8 mouse cellular contexts compared by ENCODE assay signal in the genomic region with DNA sequence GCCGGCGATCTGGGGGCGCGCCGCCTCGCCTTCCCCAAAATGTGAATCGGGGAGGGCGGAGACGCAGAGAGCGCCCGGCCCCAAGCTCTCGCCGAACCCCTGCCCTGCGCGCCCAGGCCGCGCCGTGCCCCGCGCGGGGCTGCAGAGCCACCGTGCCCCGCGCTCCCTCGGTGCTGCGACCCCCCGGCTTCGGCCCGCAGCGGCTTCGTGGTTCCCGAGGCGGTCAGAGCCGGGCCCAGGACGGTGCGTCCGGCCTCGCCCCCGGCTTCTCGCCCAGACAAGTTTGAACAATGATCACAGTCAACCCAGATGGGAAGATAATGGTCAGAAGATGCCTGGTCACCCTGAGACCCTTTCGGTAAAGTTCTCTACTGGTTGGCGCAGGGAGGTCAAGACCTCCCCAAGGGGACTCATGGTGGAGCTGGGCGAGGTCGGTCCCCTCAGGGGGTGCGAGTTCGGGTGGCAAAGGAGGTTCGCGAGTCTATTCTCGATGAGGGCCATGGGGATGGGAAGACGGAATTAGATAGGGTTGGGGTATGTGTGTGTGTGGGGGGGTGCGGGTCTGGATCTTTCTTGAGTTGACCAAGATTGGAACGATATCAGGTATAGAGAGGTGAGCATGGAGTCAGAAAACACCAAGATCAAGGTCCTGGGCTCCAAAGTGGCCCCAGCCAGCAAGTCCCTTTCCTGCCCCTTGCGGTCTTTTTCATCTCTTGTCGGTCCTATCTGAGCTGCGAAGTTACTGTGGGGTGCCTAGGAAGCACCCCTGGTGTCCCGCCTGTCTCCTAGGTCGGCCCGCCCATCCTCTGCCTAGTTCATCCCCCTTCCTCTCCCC. TPM values are rescaled to one million over a fixed set of nuclear protein-coding genes. Genes with fewer than 3 reads are reported as not detected.
DNase-seq lines count a peak whose midpoint lies in the region; ATAC-seq and TF ChIP-seq lines count a peak whose summit lies in the region.

No protein-coding gene starts in this region.

- no peak overlapping the region for H3K27ac ChIP-seq in heart, postnatal 0 days (ENCODE audit: low read depth)
- peak overlapping the region; percentile 90 for H3K27ac ChIP-seq in hindbrain, embryonic 14.5 days
- H3K27ac ChIP-seq in midbrain, embryonic 15.5 days, result peak overlapping the region; percentile 89

- DNase-seq in heart, postnatal 0 days (ENCODE audit: low spot score), result no peak
- DNase-seq in heart, postnatal 14 days, result no peak
- DNase-seq in embryo, embryonic 10.5 days (ENCODE audit: low spot score), result peak; percentile 30
- no peak for DNase-seq in hindbrain, embryonic 14.5 days (ENCODE audit: low spot score)
- no peak for DNase-seq in adrenal gland, adult 2 months
- no peak for DNase-seq in left cerebral cortex, postnatal 14 days (ENCODE audit: low spot score in 2 of 2)
- no peak for DNase-seq in gastrocnemius, adult 18-20 months (ENCODE audit: low spot score)

- H3K36me3 ChIP-seq in heart, postnatal 0 days (replicated peaks; ENCODE audit: control insufficient read depth, insufficient read depth, low read length), result no peaks in the 10 kb centered on the region
- peaks cover 12% of the 10 kb centered on the region for H3K36me3 ChIP-seq in hindbrain, embryonic 14.5 days (replicated peaks; ENCODE audit: control insufficient read depth, insufficient read depth)
- no peaks in the 10 kb centered on the region; the same call in 1 of the 2 replicates for H3K36me3 ChIP-seq in midbrain, embryonic 15.5 days (replicated peaks)

- ATAC-seq in heart, postnatal 0 days (ENCODE audit: insufficient read depth, low read depth), result no peak
- ATAC-seq in hindbrain, embryonic 14.5 days (ENCODE audit: low FRiP score), result peak; percentile 12; the same call in 1 of the 2 replicates
- peak; percentile 38 for ATAC-seq in midbrain, embryonic 15.5 days (replicated peaks)

- TF ChIP-seq CTCF in heart, postnatal 0 days (IDR thresholded peaks at IDR 0.05; ENCODE audit: low read depth), result no peak

- intact Hi-C loops in heart, postnatal 14 days (cut with DNase I), result loop anchor here (2.0 to 10.0 kb wide), 2 partner anchors 75 to 255 kb away; no protein-coding TSS in a partner anchor
- intact Hi-C loops in left cerebral cortex, postnatal 14 days (cut with DNase I), result loop anchor here (2.0 to 10.0 kb wide), 5 partner anchors 75 to 255 kb away; no protein-coding TSS in a partner anchor

- no peak for TF ChIP-seq EP300 in heart, postnatal 0 days (IDR thresholded peaks at IDR 0.05; ENCODE audit: low read depth)

- H3K4me2 ChIP-seq in heart, postnatal 0 days (ENCODE audit: low read depth, low read length), result peak overlapping the region; percentile 95
- H3K4me2 ChIP-seq in hindbrain, embryonic 14.5 days (replicated peaks), result peak overlapping the region; percentile 91
- peak overlapping the region; percentile 75 for H3K4me2 ChIP-seq in midbrain, embryonic 15.5 days

- peak overlapping the region; percentile 55 for H3K4me3 ChIP-seq in heart, postnatal 0 days (ENCODE audit: low read depth, low read length)
- H3K4me3 ChIP-seq in hindbrain, embryonic 14.5 days (replicated peaks; ENCODE audit: low read length), result peak overlapping the region; percentile 94
- H3K4me3 ChIP-seq in midbrain, embryonic 15.5 days, result peak overlapping the region; percentile 79

- H3K9ac ChIP-seq in heart, postnatal 0 days (replicated peaks; ENCODE audit: low read depth, low read length), result peak overlapping the region; percentile 42; the same call in 1 of the 2 replicates
- peak overlapping the region; percentile 99 for H3K9ac ChIP-seq in hindbrain, embryonic 14.5 days
- peak overlapping the region; percentile 100 for H3K9ac ChIP-seq in midbrain, embryonic 15.5 days

- H3K9me3 ChIP-seq in heart, postnatal 0 days (replicated peaks; ENCODE audit: control insufficient read depth, low read length), result no peaks in the 10 kb centered on the region
- no peaks in the 10 kb centered on the region for H3K9me3 ChIP-seq in hindbrain, embryonic 14.5 days (ENCODE audit: control insufficient read depth, low read length)
- no peaks in the 10 kb centered on the region for H3K9me3 ChIP-seq in midbrain, embryonic 15.5 days

- peaks cover 72% of the 10 kb centered on the region for H3K27me3 ChIP-seq in heart, postnatal 0 days (ENCODE audit: control insufficient read depth, insufficient read depth, low read length)
- H3K27me3 ChIP-seq in hindbrain, embryonic 14.5 days (ENCODE audit: control insufficient read depth, insufficient read depth, low read length), result 0 out of 2 replicates have a peak, but pooled peaks cover 5% of the 10 kb centered on the region
- 0 out of 2 replicates have a peak, but pooled peaks cover 11% of the 10 kb centered on the region for H3K27me3 ChIP-seq in midbrain, embryonic 15.5 days (replicated peaks)

- WGBS in heart, postnatal 0 days, result 4% methylated on average over 50 of the region's 58 CpGs
- 2% methylated on average over 44 of the region's 58 CpGs for WGBS in hindbrain, embryonic 14.5 days
- WGBS in midbrain, embryonic 15.5 days, result 1% methylated on average over 58 of the region's 58 CpGs

- H3K4me1 ChIP-seq in heart, postnatal 0 days (ENCODE audit: control insufficient read depth, insufficient read depth), result peaks cover 17% of the 10 kb centered on the region
- H3K4me1 ChIP-seq in hindbrain, embryonic 14.5 days (replicated peaks; ENCODE audit: control insufficient read depth, insufficient read depth, low read length), result peaks cover 33% of the 10 kb centered on the region
- H3K4me1 ChIP-seq in midbrain, embryonic 15.5 days, result peaks cover 46% of the 10 kb centered on the region

RNA-seq across cellular contexts. Expression of a gene that starts 0.7 kb away (rescaled TPM):
- total RNA-seq in heart, postnatal 0 days (2014; rRNA removed; ENCODE audit: low replicate concordance), result 0.04 and 0.58 TPM in 2 replicates
- 0.11 and 0.14 TPM in 2 replicates for polyA plus RNA-seq in heart, postnatal 0 days (2015; fragmentation: Nextera tagmentation; extraction: Ambion mirVana)
- total RNA-seq in heart, postnatal 14 days (2021), result under 1 TPM; 0.12 to 0.26 TPM
- polyA plus RNA-seq in hindbrain, embryonic 14.5 days (2014; fragmentation: Nextera tagmentation; extraction: Ambion mirVana), result 24.5 and 26.0 TPM in 2 replicates
- polyA plus RNA-seq in midbrain, embryonic 15.5 days (2015; fragmentation: Nextera tagmentation; extraction: Ambion mirVana), result 28.3 and 28.6 TPM in 2 replicates
- total RNA-seq in adrenal gland, adult 2 months (2021), result under 1 TPM; 0.21 to 0.92 TPM
- polyA plus RNA-seq in adrenal gland, adult 2 months (2012; rRNA removed), result 1.8 and 1.9 TPM in 2 replicates
- total RNA-seq in left cerebral cortex, postnatal 14 days (2021), result 10 to 100 TPM; 80.0 to 86.1 TPM
- total RNA-seq in gastrocnemius, adult 18-20 months (2021), result not detected

Comparison
In these comparisons a context has a peak if more than half of its experiments do, and no peak if none do; other contexts are left out.
1. H3K9ac ChIP-seq: peak in every context shown above with its lines; median percentile 100 in midbrain, embryonic 15.5 days; 99 in hindbrain, embryonic 14.5 days; 42 in heart, postnatal 0 days.
2. RNA of a gene that starts 0.7 kb away (total RNA-seq): 80.0 to 86.1 TPM in left cerebral cortex, postnatal 14 days; 0.21 to 0.92 TPM in adrenal gland, adult 2 months, 0.12 to 0.26 TPM in heart, postnatal 14 days, not detected in gastrocnemius, adult 18-20 months and 0.04 to 0.58 TPM in heart, postnatal 0 days; every median in the first group is over 10 times any median in the second.
3. Peak in every context shown above with its lines, with median percentiles within 50 percentile points of each other: H3K4me2 ChIP-seq and H3K4me3 ChIP-seq.